Mouse (Mus musculus) heart, postnatal 14 days (tissue): ENCODE results near the gene Hsd11b2. TPM values are rescaled to one million over a fixed set of nuclear protein-coding genes. Genes with fewer than 3 reads are reported as not detected.

Source experiments
- DNase-seq, 2 experiments: peaks; one replicate each; pipeline ENCODE4 v3.0.0; 2021 to 2022
- intact Hi-C: fragments of 180-260 bp; cut with DNase I; formaldehyde crosslinking; loops from one replicate; pipeline ENCODE4 v1.15.1; 2025
- long read RNA-seq, 2 experiments: library from polyadenylated mRNA; stranded (forward); transcript quantifications; one replicate each; pipeline ENCODE4 v2.0.0; 2021
- total RNA-seq, 2 experiments: library from RNA; stranded (reverse); gene quantifications; 2 replicates each; pipeline ENCODE4 v1.2.3; 2021

Hsd11b2 gene
- 1 to 10 TPM in 1 of 2 experiments, under 1 TPM in 1; 0.53 to 1.0 TPM for total RNA-seq
- long read RNA-seq, experiment 1, partial matches to known transcripts, result 0 of 1 reads
- long read RNA-seq, experiment 1, other reads (novel, unspliced or antisense), result 0 of 1 reads
- long read RNA-seq, experiment 2, result 0 reads

DNA sequence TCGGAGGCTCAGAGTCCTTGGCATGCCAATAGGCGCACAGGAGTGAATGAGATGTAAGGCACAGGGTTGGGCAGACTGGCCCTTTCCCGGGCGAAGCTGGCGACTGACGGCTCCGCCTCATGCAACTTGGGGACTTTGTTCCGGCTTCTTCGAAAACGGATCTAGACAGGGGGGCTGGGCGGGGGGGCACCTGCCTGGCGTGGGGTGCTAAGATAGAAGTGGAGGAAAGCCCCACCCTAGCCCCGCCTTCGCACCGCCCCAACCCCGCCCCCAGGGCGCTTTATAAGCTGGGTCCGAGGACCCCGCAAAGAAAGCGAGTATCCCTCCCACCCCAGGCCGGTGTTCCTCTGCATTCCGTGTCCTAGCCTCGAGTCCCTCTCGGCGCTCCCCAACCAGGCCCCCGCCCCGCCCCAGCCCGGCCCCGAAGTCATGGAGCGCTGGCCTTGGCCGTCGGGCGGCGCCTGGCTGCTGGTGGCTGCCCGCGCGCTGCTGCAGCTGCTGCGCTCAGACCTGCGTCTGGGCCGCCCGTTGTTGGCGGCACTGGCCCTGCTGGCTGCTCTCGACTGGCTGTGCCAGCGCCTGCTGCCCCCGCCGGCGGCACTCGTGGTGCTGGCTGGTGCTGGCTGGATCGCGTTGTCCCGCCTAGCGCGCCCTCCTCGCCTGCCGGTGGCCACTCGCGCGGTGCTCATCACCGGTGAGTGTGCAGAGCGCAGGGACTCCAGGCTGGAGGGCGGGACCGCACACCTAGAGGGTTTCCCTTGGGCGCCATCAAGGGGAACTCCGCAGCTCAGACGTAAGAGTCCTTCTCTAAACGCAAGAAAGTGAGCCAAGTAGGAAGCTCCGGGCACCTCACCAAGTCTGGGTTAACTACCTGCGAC is at the start of gene Hsd11b2:
Gene Hsd11b2 (plus strand): TSS at position 320 of the 878 bp plus-strand sequence.
- peak; percentile 53 to 59 for DNase-seq
- intact Hi-C loops, result no loop called here

DNA sequence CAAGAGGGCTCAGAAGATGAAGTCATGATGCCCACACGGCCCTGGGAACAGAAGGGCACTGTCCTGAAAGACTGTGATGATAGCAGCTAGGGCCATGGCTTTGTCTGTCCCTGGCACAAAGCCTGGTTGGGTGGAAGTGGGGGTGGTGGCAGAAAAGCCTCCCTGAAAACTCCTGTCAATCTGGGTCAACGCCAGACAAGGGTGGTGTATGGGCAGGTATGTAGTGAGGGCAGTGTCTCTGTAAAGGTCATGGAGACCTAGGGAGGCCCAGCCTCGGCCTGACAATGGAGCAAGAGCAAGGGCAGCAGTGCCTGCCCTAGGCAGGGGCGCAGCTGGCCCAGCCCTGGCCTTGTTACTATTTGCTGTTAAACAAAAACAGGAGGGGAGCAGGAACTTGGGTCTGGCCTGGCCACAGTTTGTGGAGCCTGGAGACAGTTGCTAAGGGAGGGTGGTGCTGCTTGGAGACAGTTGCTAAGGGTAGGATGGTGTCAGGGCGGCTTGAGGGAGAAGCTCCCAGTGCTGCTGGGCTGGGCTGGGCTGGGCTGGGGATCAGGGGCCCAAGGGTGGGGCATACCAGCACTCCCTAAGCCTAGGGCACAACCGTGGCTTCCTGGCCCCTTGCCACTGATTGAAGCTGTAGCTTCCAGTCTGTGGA is 49.4 kb upstream of the Hsd11b2 start:
- DNase-seq, result peak; percentile 38 to 46
- intact Hi-C loops, result no loop called here

DNA sequence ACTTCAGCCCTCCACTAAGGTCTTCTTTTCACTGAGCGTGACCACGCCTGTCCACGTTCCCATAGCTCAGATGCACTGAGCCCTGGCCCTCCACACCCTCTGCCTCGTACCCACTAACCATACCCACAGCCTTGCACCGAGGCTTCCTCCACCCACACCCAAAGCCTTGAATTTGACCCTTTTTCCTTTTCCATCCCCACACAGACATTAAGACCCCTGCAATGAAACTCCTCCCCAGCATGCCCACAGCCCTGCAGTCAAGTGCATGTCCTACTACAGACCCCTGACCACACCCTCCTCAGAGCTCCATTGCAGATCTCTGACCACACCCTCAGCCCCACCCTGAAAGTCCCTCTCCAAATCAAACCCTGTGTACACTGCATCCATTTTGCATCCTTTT is 48.7 kb upstream of the Hsd11b2 start:
- no peak for DNase-seq
- intact Hi-C loops, result no loop called here

DNA sequence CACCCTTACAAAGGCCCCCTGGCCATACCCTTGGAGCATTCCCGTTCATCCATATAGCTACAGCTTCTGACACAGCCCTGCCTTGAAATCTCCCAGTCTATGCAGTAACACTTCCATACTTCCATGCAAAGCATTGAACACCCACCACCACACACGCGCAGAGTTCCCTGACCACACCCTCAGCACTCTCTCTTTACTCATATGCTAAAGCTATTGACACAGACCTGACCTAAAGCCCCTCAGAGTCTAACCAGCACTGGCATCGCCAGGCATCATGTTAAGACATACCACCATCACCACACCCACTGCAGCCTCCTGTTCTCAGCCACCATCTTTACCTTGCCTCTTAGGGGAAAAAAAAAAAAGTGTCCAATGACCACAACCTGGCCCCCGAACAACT is 48.3 kb upstream of the Hsd11b2 start:
- DNase-seq, result no peak
- intact Hi-C loops, result no loop called here

DNA sequence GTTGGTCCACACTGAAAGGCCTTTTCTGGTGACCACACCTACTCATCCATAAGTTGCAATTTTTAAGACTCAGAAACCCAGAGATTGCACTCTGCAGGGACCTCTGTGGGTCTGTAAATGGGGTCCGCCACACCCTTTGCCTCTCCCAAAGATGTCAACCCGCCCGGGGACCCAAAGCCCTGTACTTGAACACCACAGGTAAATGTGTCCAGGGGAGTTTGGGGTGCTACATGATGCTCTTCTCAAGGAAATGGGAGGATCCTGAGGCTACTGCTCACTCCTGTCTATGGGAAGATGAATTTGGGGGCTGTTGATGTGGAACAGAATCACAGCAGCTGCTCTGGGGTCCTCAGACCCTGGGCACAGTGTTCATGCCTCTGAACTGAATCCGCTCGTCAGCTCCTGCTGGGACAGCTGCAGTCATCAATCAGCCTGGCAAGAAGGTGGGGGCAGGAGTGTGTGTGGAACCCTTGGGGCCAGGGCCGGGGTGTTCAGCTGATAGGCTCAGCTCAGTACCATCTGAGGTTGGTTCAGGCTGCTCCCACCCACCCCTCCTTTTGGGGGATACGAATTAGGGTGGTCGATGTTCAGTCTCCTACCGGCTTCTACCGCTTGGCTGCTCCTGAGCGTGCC is 47.8 kb upstream of the Hsd11b2 start:
- intact Hi-C loops, result no loop called here
- DNase-seq, result no peak

DNA sequence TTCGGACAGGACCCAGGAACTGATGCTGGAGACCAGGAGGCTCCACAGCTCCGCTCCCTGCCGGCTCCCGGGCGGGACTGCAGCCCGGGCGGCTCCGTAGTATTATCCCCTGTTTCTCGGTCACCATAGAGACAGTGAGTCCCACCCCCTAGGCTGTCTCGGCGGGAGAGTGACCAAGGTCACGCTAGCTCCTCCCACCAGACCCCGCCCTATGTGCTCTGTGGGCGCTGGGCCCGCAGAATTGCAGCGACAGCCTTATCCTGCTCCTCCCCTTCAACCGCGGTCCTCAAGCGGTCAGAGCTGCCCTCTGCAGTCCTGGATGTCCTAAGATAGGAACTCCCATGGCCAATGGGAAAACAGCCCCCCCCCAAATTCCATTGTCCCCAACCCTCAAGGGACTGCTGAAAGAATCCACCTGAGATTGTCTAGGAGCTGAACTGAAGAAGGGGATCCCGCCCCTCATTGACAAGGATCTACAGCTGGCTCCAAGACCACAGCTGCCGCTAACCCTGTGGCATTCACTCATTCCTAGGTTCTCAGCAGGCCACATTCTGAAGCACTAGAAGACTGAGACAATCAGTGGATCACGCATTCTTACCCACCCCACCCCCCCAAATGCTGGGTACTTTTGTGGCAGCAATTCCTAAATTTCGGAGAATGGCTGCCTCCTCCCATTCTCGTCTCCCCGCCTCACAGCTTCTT is 47.1 kb upstream of the Hsd11b2 start, which contains the start of gene Tppp3:
Gene Tppp3 (minus strand): TSS at position 213 of the 702 bp plus-strand sequence.
- intact Hi-C loops, result no loop called here
- peak; percentile 96 to 97 for DNase-seq

DNA sequence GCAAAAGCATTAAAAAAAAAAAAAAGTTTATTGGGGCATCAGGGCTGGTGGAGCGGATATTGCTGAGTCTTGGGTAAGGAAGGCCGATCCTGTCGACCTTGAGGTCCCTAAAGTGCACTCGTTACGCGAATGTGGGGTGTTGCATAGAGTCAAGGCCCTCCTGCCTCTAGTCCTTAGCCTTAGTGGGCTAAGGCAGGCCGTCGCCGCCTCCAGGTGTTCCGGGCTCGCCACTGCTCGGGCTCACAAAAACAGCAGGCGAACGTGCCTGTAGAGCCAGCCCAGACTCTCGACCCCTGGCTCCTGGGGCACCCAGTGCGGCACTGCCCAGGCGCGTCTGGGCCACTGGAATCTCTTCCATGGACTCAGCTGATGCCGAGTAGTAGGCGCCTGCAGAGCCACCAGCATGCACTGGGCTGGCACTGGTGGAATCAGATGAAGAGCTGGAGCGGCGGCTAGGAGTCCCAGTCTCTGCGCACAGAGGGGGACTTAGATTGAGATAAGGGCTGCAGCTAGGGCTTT is 46.1 kb upstream of the Hsd11b2 start:
- no peak for DNase-seq
- intact Hi-C loops, result no loop called here

DNA sequence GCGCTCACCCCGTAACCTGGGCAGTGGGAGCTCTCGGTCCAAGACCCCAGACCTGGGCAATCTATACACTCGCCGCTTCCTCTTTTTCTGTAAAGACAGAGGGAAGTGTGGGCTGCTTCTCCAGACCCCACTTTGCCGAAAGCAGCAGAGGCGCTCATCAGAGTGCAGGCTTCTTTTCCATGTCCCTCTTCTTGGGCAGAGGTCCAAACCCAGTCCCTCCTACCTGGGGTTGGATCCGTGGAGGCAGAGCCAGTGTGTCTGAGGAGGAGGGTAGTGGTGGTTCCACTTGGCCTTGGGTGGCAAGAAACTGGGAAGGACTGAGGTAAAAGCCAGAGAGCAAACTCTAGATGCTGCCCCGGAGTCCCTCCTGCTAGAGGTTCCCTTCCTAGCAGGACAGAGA is 45.6 kb upstream of the Hsd11b2 start:
- intact Hi-C loops, result no loop called here
- DNase-seq, result no peak

DNA sequence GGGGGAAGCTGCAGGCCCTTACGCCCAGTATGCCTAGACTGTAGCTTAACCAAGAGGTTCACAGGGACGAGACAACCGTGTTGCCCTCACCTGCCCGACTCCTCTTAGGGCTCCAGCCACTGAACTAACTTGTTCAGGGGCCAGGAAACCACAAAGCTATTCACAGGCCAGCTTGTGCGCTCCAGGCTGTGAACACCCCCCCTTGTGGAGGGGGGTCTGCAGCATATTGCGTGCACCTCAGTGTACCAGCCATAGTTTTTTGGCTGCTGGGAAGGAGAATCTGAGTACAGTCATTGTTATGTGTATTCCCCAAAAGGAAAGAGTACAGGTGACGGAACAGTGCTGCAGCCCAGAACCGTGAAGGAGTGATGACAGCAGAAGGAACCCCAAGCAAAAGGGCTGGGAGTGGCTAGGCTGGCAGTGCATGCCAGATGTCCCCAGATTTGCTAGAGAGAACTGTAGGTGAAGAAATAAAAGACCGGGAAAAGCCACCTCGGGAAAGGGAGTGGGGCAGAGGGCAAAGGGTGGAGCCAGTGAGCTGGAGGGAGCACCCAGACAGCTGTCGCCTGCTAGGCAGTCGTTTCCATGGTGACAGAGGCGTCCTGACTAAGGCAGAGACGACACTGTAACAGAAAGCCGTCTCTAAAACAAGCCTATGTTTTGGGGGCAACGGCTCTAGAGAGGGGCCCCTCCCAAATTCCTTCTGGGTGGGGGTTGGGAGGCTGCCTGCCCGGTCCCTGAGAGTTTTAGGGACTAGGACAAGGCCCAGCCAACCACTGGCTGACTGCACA is 44.5 kb upstream of the Hsd11b2 start:
- DNase-seq, result peak; percentile 61 to 69
- intact Hi-C loops, result no loop called here

DNA sequence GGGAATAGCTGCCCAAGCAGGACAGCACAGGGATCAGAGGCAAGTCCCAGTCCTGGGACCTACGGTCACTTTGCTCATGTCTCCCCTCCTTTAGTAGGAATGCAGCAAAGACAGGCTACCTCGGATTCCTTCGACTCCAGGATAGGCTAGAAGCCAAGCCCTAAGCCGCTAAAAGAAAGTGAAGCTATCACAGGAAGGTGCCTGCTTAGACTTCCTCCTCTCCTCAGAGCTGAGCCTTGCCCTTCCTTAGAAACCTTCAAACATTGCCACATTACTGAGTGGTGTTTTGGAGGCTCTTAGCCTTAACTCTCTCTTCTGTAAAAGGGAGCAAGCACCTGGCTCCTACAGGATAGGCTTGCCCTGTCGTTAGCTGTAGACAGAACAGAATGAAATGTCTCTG is 43.9 kb upstream of the Hsd11b2 start:
- DNase-seq, result no peak
- intact Hi-C loops, result loop anchor here (5.0 kb wide), 3 partner anchors 32 to 112 kb away; partner anchors contain the start of genes Kctd19 and Lrrc36

DNA sequence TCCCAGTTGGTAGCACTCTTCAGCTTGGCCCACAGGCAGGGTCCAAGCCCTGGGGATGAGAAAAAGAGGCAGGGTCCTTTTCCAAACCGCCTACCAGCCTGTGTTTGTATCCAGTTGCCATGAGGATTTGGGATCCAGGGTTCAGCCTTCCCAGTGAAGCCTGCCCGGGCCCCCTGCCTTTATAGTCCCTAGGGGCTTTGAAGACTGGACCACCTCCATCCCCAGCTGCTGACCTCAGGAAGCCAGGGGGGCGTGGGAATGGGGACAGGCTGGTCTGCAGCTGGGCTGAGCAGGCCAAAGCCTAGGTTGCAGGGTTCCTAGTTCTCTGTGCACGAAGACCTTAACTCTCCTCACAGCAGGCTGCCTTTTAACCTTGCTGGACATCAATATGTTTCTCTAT is 43.3 kb upstream of the Hsd11b2 start:
- peak; percentile 75 to 79 for DNase-seq
- intact Hi-C loops, result loop anchor here (5.0 kb wide), 3 partner anchors 33 to 113 kb away; partner anchors contain the start of genes Kctd19 and Lrrc36

DNA sequence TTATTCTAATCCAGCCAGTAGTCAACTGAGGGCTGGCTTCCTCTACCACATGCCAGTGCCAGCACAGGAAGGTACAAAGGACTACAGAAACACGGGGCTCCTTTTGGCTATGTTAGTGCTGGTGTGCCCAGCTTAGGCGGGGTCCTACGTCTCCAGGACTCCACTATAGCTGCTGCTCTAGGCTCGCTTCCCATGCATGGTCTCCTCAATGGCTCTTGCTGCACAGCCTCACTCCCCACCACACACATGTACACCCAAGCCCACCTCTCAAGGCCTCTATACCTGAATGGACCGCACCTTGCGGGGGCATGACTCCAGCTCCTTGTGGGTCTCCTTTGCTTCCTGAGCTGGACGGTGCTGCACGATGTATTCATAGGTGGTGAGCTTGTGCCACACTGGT is 42.8 kb upstream of the Hsd11b2 start:
- intact Hi-C loops, result loop anchor here (5.0 kb wide), 3 partner anchors 33 to 113 kb away; partner anchors contain the start of genes Kctd19 and Lrrc36
- no peak for DNase-seq

DNA sequence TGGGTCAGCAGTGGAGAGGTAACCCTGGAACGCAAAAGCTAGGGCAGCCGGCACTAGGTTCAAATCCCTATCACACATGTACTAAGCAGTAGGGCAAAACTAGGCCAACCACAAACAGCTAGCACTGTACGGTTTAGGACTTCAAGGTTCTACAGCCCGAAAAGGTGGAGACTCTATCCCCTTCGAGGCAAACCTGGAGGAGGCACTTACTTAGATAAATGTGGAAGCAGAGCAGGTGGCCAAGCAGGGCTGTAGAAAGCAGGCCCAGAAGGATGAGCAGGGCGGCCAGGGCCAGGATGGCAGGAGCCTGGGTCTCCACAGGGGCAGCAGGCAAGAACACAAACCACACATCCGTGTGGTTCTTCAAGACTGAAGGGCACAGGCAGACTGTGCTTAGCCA is 42.4 kb upstream of the Hsd11b2 start:
- intact Hi-C loops, result loop anchor here (5.0 kb wide), 3 partner anchors 34 to 114 kb away; partner anchors contain the start of genes Kctd19 and Lrrc36
- no peak for DNase-seq

DNA sequence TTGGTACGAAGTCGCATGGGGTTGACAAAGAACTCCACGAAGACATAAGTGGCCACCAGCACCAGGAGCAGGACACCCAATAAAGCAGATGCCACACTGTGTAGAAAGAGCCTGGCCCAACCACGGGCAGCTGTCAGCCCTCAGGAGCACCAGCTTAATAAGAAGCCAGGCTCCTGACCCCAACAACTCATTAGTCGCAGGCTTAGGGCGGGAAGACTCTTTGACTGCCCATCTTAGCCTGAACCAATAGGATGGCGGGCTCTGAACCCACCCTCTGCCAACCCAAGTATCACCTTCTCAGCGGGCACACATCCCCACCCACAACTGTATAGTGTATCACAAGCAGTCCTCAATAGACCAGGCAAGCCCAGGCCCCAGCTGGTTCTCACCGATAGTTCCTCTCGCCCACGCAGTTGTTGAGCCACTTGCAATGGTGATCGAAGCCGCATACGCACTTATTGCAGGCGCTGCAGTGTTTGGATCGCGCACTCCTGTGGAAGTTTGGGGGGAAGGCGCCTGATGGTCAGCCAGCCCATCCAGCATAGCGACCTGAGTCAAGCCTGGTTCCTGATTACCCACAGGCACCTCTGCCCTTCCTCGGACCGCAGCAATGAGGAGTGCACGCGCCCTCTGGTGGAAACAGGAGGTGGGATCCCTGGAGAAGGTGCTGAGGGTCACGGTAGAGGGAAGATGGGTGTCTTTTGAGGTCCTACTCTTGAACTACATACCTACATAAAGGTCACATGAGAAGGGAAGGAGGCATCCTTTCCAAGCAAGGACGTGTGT is 41.7 kb upstream of the Hsd11b2 start:
- intact Hi-C loops, result loop anchor here (5.0 kb wide), 3 partner anchors 35 to 115 kb away; partner anchors contain the start of genes Kctd19 and Lrrc36
- DNase-seq, result peak; percentile 73 to 77

DNA sequence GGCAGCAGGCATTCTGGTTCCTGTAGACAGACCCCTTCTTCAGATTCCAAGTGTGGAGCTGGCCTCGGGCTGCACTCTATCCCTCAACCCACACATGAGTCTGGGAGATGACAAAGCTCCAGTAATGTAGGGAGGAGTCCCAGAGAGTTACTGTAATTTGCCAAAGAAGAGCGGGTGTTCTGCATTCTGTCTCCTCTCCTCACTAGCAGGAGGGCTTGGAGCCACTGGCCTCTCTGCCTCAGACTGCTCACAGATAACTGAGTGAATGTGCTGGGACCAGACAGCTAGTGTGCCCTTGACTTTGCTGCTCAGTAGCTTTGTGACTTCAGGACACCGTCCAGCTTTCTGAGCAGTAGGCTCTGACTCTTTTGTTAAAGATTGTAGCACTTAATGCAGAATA is 40.8 kb upstream of the Hsd11b2 start:
- DNase-seq, result no peak
- intact Hi-C loops, result loop anchor here (5.0 kb wide), 3 partner anchors 35 to 115 kb away; partner anchors contain the start of genes Kctd19 and Lrrc36

DNA sequence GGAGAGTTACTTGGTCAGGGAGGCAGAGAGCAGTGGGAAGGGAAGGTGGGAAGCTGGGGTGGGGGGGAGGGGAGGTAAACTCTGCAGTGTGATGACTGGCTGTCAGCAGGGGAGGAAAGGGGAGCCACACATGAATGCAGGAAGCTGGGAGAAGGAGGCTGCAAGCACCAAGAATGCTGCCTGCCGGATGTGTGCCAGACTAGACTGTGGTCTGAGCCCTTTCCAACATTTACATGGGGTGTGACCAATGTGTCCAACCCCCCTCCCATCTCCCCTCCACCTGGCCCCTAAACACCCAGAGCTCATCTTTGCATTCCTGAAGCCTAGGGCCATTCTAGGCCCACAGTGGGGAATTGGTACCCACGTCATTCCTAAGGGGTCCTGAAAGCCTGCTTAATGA is 37.5 kb upstream of the Hsd11b2 start:
- intact Hi-C loops, result no loop called here

DNA sequence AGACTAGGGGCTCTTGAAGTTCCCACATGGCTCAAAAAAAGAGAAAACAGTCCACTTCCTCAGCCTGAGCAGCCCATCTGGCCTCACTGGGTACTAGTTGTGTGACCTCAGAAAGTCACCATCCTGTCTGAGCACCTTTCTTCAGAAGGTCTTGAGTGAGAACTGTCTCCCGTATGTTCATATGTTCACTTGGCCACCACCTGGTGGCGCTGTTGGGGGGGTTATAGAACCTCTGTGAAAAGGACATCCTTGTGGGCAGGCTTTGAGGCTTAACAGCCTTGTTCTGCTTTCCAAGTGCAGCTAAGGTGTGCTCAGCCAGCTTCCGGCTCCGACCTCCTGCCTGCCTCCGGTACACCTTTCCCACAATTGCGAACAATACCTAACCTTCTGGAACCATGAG is 37.1 kb upstream of the Hsd11b2 start:
- DNase-seq, result peak; percentile 32 to 59
- intact Hi-C loops, result no loop called here

More for the DNA sequence above, 37.5 kb upstream of the Hsd11b2 start:
- DNase-seq, result no peak

DNA sequence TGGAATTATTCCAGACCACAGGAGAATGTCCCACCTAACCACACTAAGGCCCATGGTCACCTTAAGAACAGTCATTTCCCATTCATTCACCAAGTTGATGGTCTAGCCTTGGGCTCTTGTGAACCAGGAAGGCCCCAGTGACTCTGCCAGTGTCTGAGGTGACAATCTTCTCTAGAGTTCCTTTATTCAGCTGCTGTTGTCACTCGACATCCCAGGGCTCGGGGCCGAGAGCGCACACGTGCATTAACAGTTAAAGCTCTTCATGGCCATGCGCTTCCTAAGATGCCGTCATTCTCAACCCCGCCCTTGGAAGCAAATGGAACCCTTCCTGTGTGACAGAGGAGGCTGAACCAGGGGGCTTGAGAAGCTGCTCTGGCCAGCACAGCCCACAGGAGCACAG is 36.4 kb upstream of the Hsd11b2 start:
- intact Hi-C loops, result loop anchor here (2.0 kb wide), 1 partner anchor 71 kb away; no protein-coding TSS in a partner anchor
- no peak for DNase-seq
